ENCODE assay signal across 18 mouse cellular contexts in genomic region chr9:69376982-69377653, GRCm38 (mm10). TPM values are rescaled to one million over a fixed set of nuclear protein-coding genes. Genes with fewer than 3 reads are reported as not detected.
DNase-seq lines count a peak whose midpoint lies in the region; ATAC-seq and TF ChIP-seq lines count a peak whose summit lies in the region.
"Had no signal": no experiment of that assay in that cellular context is flagged by ENCODE, and none has a peak within 500 bp of the region (broad histone marks: within the 10 kb centered on the region; RNA-seq: fewer than 3 reads in every experiment).

No protein-coding gene starts in this region.

- peaks cover 20% of the 10 kb centered on the region for H3K36me3 ChIP-seq in hindbrain, postnatal 0 days (ENCODE audit: insufficient read depth, low read length)
- 0 out of 2 replicates have a peak, but pooled peaks cover 6% of the 10 kb centered on the region for H3K36me3 ChIP-seq in hindbrain, embryonic 12.5 days
- peaks cover 39% of the 10 kb centered on the region for H3K36me3 ChIP-seq in liver, postnatal 0 days (replicated peaks; ENCODE audit: insufficient read depth, low read length)
- peaks cover 9% of the 10 kb centered on the region; the same call in 1 of the 2 replicates for H3K36me3 ChIP-seq in liver, embryonic 12.5 days
- H3K36me3 ChIP-seq in CH12.LX (replicated peaks in 1 of 2; ENCODE audit: control insufficient read depth in 1 of 2, insufficient read depth in 1 of 2, low read length in 1 of 2), result peaks cover 0 to 21% of the 10 kb centered on the region in 2 experiments

- no peaks in the 10 kb centered on the region for H3K79me2 ChIP-seq in CH12.LX (replicated peaks; ENCODE audit: control insufficient read depth, extremely low read depth, insufficient read depth, poor library complexity, severe bottlenecking)

- TF ChIP-seq POLR2A in CH12.LX (IDR thresholded peaks at IDR 0.05; ENCODE audit: low read depth, low read length), result no peak

- in situ Hi-C loops in CH12.LX (cut with MboI; ENCODE audit: low pct_ligation_motif_present, low pct_unique_long_range_greater_than_20kb, low sequenced_read_pairs), result loop anchor here (5.0 kb wide), 1 partner anchor 110 kb away; no protein-coding TSS in a partner anchor

- DNase-seq in hindbrain, postnatal 0 days (ENCODE audit: low spot score), result no peak
- no peak for DNase-seq in liver, postnatal 0 days
- no peak for DNase-seq in CH12.LX (ENCODE audit: extremely low read depth)
- peak; percentile 29 for DNase-seq in induced T-regulatory cell, adult 2 months (ENCODE audit: low read depth)
- no peak for DNase-seq in right cerebral cortex, adult 2 months (ENCODE audit: low spot score in 2 of 2)
- DNase-seq in right cerebral cortex, postnatal 25 days, result no peak
- DNase-seq: cerebellum, adult 9-11 months; kidney, postnatal 14 days; lung, postnatal 10 days; right cerebral cortex, postnatal 4 days; thymus, adult 18-20 months had no signal

- H3K27me3 ChIP-seq in hindbrain, postnatal 0 days (ENCODE audit: insufficient read depth, low read length), result no peaks in the 10 kb centered on the region
- no peaks in the 10 kb centered on the region for H3K27me3 ChIP-seq in hindbrain, embryonic 12.5 days
- H3K27me3 ChIP-seq in liver, postnatal 0 days (ENCODE audit: insufficient read depth, low read length), result no peaks in the 10 kb centered on the region
- H3K27me3 ChIP-seq in liver, embryonic 12.5 days (replicated peaks), result no peaks in the 10 kb centered on the region
- no peaks in the 10 kb centered on the region for H3K27me3 ChIP-seq in CH12.LX (replicated peaks)
- H3K27me3 ChIP-seq: heart, embryonic 15.5 days; neural tube, embryonic 12.5 days had no signal

- dilution Hi-C loops in CH12.LX (cut with MboI; ENCODE audit: extremely low pct_ligation_motif_present, extremely low pct_unique_long_range_greater_than_20kb, low sequenced_read_pairs), result no loop called here

- no peak overlapping the region for H3K27ac ChIP-seq in hindbrain, postnatal 0 days
- H3K27ac ChIP-seq in hindbrain, embryonic 12.5 days, result no peak overlapping the region
- H3K27ac ChIP-seq in liver, postnatal 0 days (ENCODE audit: low read depth), result no peak overlapping the region
- H3K27ac ChIP-seq in liver, embryonic 12.5 days, result no peak overlapping the region
- H3K27ac ChIP-seq in CH12.LX (ENCODE audit: insufficient read depth, low read depth), result no peak overlapping the region
- H3K27ac ChIP-seq: embryonic facial prominence, embryonic 10.5 days; heart, embryonic 15.5 days; hindbrain, embryonic 10.5 days; neural tube, embryonic 12.5 days had no signal

- WGBS in hindbrain, postnatal 0 days, result 88% methylated on average over 4 of the region's 4 CpGs
- 90% methylated on average over 4 of the region's 4 CpGs for WGBS in hindbrain, embryonic 12.5 days
- 66% methylated on average over 4 of the region's 4 CpGs for WGBS in liver, postnatal 0 days (ENCODE audit: insufficient replicate concordance)
- 63% methylated on average over 4 of the region's 4 CpGs for WGBS in liver, embryonic 12.5 days (ENCODE audit: insufficient replicate concordance)

- H3K4me2 ChIP-seq in hindbrain, postnatal 0 days (ENCODE audit: low read depth, low read length), result no peak overlapping the region
- no peak overlapping the region for H3K4me2 ChIP-seq in hindbrain, embryonic 12.5 days (replicated peaks)
- no peak overlapping the region for H3K4me2 ChIP-seq in liver, postnatal 0 days (ENCODE audit: low read depth, low read length)
- H3K4me2 ChIP-seq in liver, embryonic 12.5 days, result no peak overlapping the region
- no peak overlapping the region for H3K4me2 ChIP-seq in CH12.LX (ENCODE audit: insufficient read depth, low read depth, poor library complexity, severe bottlenecking)
- H3K4me2 ChIP-seq: heart, embryonic 15.5 days; neural tube, embryonic 12.5 days had no signal

- no peak overlapping the region for H3K9ac ChIP-seq in hindbrain, postnatal 0 days (replicated peaks; ENCODE audit: low read length)
- H3K9ac ChIP-seq in hindbrain, embryonic 12.5 days, result no peak overlapping the region
- no peak overlapping the region for H3K9ac ChIP-seq in liver, postnatal 0 days (replicated peaks)
- H3K9ac ChIP-seq in liver, embryonic 12.5 days, result no peak overlapping the region
- H3K9ac ChIP-seq in CH12.LX (ENCODE audit: insufficient read depth, low read depth), result no peak overlapping the region
- H3K9ac ChIP-seq: heart, embryonic 15.5 days; neural tube, embryonic 12.5 days had no signal

- H3K4me3 ChIP-seq in hindbrain, postnatal 0 days (ENCODE audit: low read length), result no peak overlapping the region
- no peak overlapping the region for H3K4me3 ChIP-seq in hindbrain, embryonic 12.5 days
- H3K4me3 ChIP-seq in liver, postnatal 0 days (ENCODE audit: low read depth, low read length), result no peak overlapping the region
- no peak overlapping the region for H3K4me3 ChIP-seq in liver, embryonic 12.5 days
- no peak overlapping the region for H3K4me3 ChIP-seq in CH12.LX (replicated peaks in 1 of 3; ENCODE audit: low read depth in 2 of 3, low read length in 2 of 3, poor library complexity in 1 of 3)
- H3K4me3 ChIP-seq: embryonic facial prominence, embryonic 10.5 days; heart, embryonic 15.5 days; hindbrain, embryonic 10.5 days; neural tube, embryonic 12.5 days had no signal

- TF ChIP-seq EP300 in liver, postnatal 0 days (IDR thresholded peaks at IDR 0.05; ENCODE audit: low read depth), result no peak
- TF ChIP-seq EP300 in CH12.LX (IDR thresholded peaks at IDR 0.05; ENCODE audit: low read length), result no peak

- TF ChIP-seq RAD21 in CH12.LX (IDR thresholded peaks at IDR 0.05; ENCODE audit: low read depth, low read length), result peak; percentile 54

- TF ChIP-seq CTCF in hindbrain, postnatal 0 days (IDR thresholded peaks at IDR 0.05; ENCODE audit: low read depth), result 0 out of 2 replicates have a peak, but pooled peaks have one; percentile 14
- TF ChIP-seq CTCF in liver, postnatal 0 days (IDR thresholded peaks at IDR 0.05; ENCODE audit: low read depth), result peak; percentile 46
- TF ChIP-seq CTCF in CH12.LX (conservative IDR thresholded peaks at IDR 0.05 in 1 of 2, IDR thresholded peaks at IDR 0.05 in 1 of 2; ENCODE audit: low read depth in 2 of 2, low read length in 2 of 2), result peak in 1 of 2 experiments; percentile 54; a peak in 2 of 4 replicates

- ATAC-seq in hindbrain, postnatal 0 days, result no peak
- no peak for ATAC-seq in hindbrain, embryonic 12.5 days (ENCODE audit: low FRiP score)
- no peak for ATAC-seq in liver, postnatal 0 days
- ATAC-seq in liver, embryonic 12.5 days, result no peak
- ATAC-seq: forebrain, embryonic 14.5 days had no signal

- no peaks in the 10 kb centered on the region for H3K9me3 ChIP-seq in hindbrain, postnatal 0 days (ENCODE audit: low read length)
- no peaks in the 10 kb centered on the region for H3K9me3 ChIP-seq in hindbrain, embryonic 12.5 days (replicated peaks)
- H3K9me3 ChIP-seq in liver, postnatal 0 days (ENCODE audit: low read length), result no peaks in the 10 kb centered on the region
- no peaks in the 10 kb centered on the region for H3K9me3 ChIP-seq in liver, embryonic 12.5 days (replicated peaks)
- no peaks in the 10 kb centered on the region for H3K9me3 ChIP-seq in CH12.LX (replicated peaks; ENCODE audit: low read length)
- H3K9me3 ChIP-seq: heart, embryonic 15.5 days; hindbrain, embryonic 10.5 days; neural tube, embryonic 12.5 days had no signal

- no peaks in the 10 kb centered on the region for H3K4me1 ChIP-seq in hindbrain, postnatal 0 days (ENCODE audit: insufficient read depth, low read length)
- H3K4me1 ChIP-seq in hindbrain, embryonic 12.5 days, result no peaks in the 10 kb centered on the region
- H3K4me1 ChIP-seq in liver, postnatal 0 days (ENCODE audit: insufficient read depth), result no peaks in the 10 kb centered on the region
- no peaks in the 10 kb centered on the region for H3K4me1 ChIP-seq in liver, embryonic 12.5 days
- peaks cover 4 to 22% of the 10 kb centered on the region in 2 experiments; a peak in 3 of 4 replicates for H3K4me1 ChIP-seq in CH12.LX (ENCODE audit: control insufficient read depth in 1 of 2, insufficient read depth in 2 of 2)
- H3K4me1 ChIP-seq: embryonic facial prominence, embryonic 10.5 days; hindbrain, embryonic 10.5 days; neural tube, embryonic 12.5 days had no signal

TF ChIP-seq in CH12.LX, 34 proteins besides CTCF, POLR2A, EP300 and RAD21:
- TF ChIP-seq RCOR1 (conservative IDR thresholded peaks at IDR 0.05; ENCODE audit: low read depth, low read length), result no peak
- TF ChIP-seq KAT2A (IDR thresholded peaks at IDR 0.05; ENCODE audit: insufficient replicate concordance, low read length), result no peak
- TF ChIP-seq SMC3 (IDR thresholded peaks at IDR 0.05; ENCODE audit: low read depth, low read length), result peak; percentile 29; the same call in 1 of the 2 replicates
- TF ChIP-seq JUN (IDR thresholded peaks at IDR 0.05; ENCODE audit: insufficient read depth, low read depth, low read length), result no peak
- TF ChIP-seq ELF1 (IDR thresholded peaks at IDR 0.05; ENCODE audit: low read depth, low read length), result no peak
- TF ChIP-seq E2F4 (IDR thresholded peaks at IDR 0.05; ENCODE audit: insufficient replicate concordance, low read depth, low read length), result no peak

RNA-seq across cellular contexts. Expression of gene Ice2, which starts 20.6 kb away (rescaled TPM):
- 3.7 and 9.1 TPM in 2 replicates for total RNA-seq in hindbrain, postnatal 0 days (2014; rRNA removed)
- polyA plus RNA-seq in hindbrain, postnatal 0 days (2015; fragmentation: Nextera tagmentation; extraction: Ambion mirVana), result 7.3 TPM in 2 replicates
- 20.5 and 20.9 TPM in 2 replicates for polyA plus RNA-seq in hindbrain, embryonic 12.5 days (2016; fragmentation: Nextera tagmentation; extraction: Ambion mirVana)
- 4.5 and 5.1 TPM in 2 replicates for polyA plus RNA-seq in liver, postnatal 0 days (2015; fragmentation: Nextera tagmentation; extraction: Ambion mirVana)
- 12.3 and 13.4 TPM in 2 replicates for polyA plus RNA-seq in liver, embryonic 12.5 days (2016; fragmentation: Nextera tagmentation; extraction: Ambion mirVana)
- total RNA-seq in CH12.LX (2012; rRNA removed), result 13.3 and 13.6 TPM in 2 replicates
- 23.1 and 28.2 TPM in 2 replicates for total RNA-seq in CH12.LX (2014; rRNA removed)
- polyA plus RNA-seq in CH12.LX (2012; ENCODE audit: insufficient read length, low read depth), result 14.9 and 15.8 TPM in 2 replicates
